ENCODE assay signal across 9 mouse cellular contexts in the genomic region with DNA sequence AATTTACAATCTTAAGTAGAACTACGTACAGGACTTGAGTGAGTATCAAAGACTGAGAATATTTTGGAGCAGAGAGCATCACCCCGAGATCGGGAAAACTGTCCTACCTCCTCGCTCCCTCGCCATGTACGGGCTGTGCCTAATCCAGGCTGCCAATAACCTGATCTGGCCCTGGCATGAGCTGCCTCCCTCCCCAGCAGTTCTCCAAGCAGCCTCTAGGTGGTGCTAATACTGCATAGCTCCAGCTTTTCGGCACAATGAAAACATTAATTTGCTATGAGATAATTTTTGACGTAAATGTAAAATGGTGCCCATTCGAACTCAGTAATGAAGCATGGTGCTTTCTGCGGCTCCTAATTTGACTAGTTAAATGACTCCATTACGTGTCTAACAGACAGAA.
DNase-seq lines count a peak whose midpoint lies in the region; ATAC-seq lines count a peak whose summit lies in the region.
"Had no signal": no experiment of that assay in that cellular context is flagged by ENCODE, and none has a peak within 500 bp of the region (broad histone marks: within the 10 kb centered on the region; RNA-seq: fewer than 3 reads in every experiment).

No protein-coding gene starts in this region.

- peak overlapping the region; percentile 23; the same call in 1 of the 2 replicates for H3K27ac ChIP-seq in midbrain, embryonic 10.5 days (replicated peaks)
- H3K27ac ChIP-seq: stomach, embryonic 15.5 days had no signal

- H3K9me3 ChIP-seq in midbrain, embryonic 10.5 days (replicated peaks): no peaks in the 10 kb centered on the region
- H3K9me3 ChIP-seq: stomach, embryonic 15.5 days had no signal

- peaks cover 57% of the 10 kb centered on the region for H3K4me1 ChIP-seq in midbrain, embryonic 10.5 days

- peaks cover 12% of the 10 kb centered on the region; the same call in 1 of the 2 replicates for H3K27me3 ChIP-seq in midbrain, embryonic 10.5 days (ENCODE audit: low read depth, poor library complexity, severe bottlenecking)
- H3K27me3 ChIP-seq: stomach, embryonic 15.5 days had no signal

- no peaks in the 10 kb centered on the region for H3K36me3 ChIP-seq in midbrain, embryonic 10.5 days
- H3K36me3 ChIP-seq: stomach, embryonic 15.5 days had no signal

- DNase-seq in cerebellum, postnatal 14 days: peak; percentile 93 to 94
- peak; percentile 65 to 81 for DNase-seq in frontal cortex, postnatal 25 days (ENCODE audit: low spot score in 2 of 2)
- peak; percentile 63 for DNase-seq in induced T-regulatory cell, adult 2 months (ENCODE audit: low read depth)
- peak; percentile 55 to 66 for DNase-seq in left cerebral cortex, adult 8-10 months (ENCODE audit: low spot score in 2 of 2)
- peak; percentile 76 for DNase-seq in midbrain, embryonic 10.5 days (ENCODE audit: low spot score)
- peak; percentile 69 for DNase-seq in right cerebral cortex, postnatal 14 days
- no peak for DNase-seq in yolk sac, embryonic 10.5 days (ENCODE audit: low spot score)

- peak; percentile 54 for ATAC-seq in activated CD4-positive, CD25-positive, alpha-beta regulatory T cell, adult 4 months

- WGBS in midbrain, embryonic 10.5 days: 14% methylated on average over 11 of the region's 11 CpGs

- no peak overlapping the region for H3K4me3 ChIP-seq in midbrain, embryonic 10.5 days
- H3K4me3 ChIP-seq: stomach, embryonic 15.5 days had no signal
